Mouse (Mus musculus) brown adipose tissue, adult 24 weeks (tissue): ENCODE results near the gene Map6. TPM values are rescaled to one million over a fixed set of nuclear protein-coding genes. Genes with fewer than 3 reads are reported as not detected.
"Not testable (repeated sequence)": the region's sequence is repeated elsewhere in the genome, so short reads cannot be mapped to it uniquely, and the experiment has no call there.

Source experiments
- H3K27ac ChIP-seq: fragments of 200-500 bp; replicated peaks from 2 replicates; pipeline ENCODE4 v1.5.1; 2012; ENCODE audit warnings: low read depth, mild to moderate bottlenecking, low read length
- H3K4me1 ChIP-seq: fragments of 200-500 bp; 2 replicates; pipeline ENCODE4 v1.6.1; 2012; ENCODE audit warnings: low read length, mixed read lengths; ENCODE audit not compliant: control insufficient read depth, insufficient read depth, insufficient read length
- H3K4me3 ChIP-seq: fragments of 200-500 bp; 2 replicates; pipeline ENCODE4 v1.5.1; 2012; ENCODE audit warnings: low read depth, mild to moderate bottlenecking, low read length, moderate library complexity; ENCODE audit not compliant: insufficient read depth
- polyA plus RNA-seq: library from polyadenylated mRNA; stranded (reverse); fragments of >200 nt; gene quantifications from 2 replicates; pipeline ENCODE4 v1.2.4, GENCODE M21; 2012; ENCODE audit not compliant: missing spikeins, insufficient read depth, insufficient read length

Gene Map6
- polyA plus RNA-seq, 1 experiment = 18.8 TPM

DNA sequence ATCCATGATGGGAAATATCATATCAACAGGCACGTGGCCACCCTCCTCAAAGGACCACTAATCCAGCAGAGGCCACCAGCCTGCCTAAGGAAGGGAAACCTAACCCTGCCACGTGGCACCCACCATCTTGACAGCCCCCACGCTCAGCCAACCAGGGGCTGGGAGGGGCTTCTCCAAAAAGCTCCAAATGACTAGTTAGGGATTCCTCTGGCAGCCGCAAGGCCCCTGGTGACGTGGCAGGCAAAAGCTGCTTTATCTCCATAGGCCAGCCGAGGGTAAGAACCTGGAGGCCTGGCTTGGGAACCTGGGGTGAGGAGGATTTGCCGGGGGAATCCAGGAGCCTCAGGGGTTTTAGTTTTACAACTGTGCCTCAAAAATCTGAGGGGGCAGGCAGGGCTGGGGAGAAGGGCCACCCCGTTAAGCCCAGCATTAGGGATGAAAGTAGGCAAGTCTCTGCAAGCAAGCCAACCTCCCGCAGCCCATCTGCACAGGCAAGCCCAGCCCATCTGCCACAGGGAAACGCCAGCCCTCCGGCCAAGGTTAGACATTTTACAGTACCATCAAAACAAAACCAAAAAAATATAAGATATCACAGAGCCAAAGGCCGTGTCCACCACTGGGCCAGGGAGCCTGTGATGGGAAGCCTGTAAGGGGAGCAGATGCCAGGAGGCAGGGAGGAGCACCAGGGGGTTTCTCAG is 84.0 kb downstream of the Map6 start:
- Histone ChIP-seq H3K4me1 (peaks cover 19% of the 10 kb centered on the region), H3K27ac (peak overlapping the region; percentile 100)

DNA sequence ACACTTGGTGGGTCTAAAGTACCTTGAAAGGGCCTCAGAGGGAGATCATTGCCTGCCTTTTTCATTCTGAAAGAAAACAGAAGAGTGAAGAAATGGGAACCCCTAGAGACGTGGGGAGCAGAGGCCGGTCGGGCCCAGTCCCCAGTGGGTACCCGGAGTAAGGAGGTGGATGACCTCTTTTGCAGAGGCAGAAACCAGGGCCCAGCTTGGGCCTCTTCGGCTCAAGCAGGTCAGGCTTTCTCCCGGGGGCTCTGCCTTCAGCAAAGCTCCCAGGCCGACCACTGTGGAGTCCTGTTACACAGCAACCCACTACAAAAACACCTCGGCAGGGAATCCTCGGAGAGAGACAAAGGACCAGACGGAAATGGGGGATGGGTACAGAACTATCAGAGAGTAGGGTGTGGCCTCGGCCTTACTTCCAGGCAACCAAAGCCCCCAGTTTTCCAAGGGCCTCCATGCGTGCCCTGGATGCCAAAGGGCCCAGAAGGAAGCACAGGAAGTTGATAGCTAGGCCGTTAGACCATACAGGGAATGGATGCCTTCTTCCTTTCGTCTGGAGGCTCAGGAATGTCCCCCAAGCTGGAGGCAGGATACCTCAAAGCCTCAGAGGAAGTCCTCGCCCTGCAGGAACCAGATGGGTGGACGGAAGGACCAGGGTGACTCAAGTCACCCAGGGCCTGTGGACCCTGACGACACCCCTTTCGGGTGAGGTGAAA is 84.7 kb downstream of the Map6 start:
- peak overlapping the region; percentile 100 for H3K27ac ChIP-seq
- peaks cover 25% of the 10 kb centered on the region for H3K4me1 ChIP-seq
- peak overlapping the region; percentile 92 for H3K4me3 ChIP-seq

More for the DNA sequence above, 84.0 kb downstream of the Map6 start:
- peak overlapping the region; percentile 92 for H3K4me3 ChIP-seq

- Histone ChIP-seq H3K27ac (peak within 1 kb of the TSS; percentile 100), H3K4me1 (peaks cover 30% of the 10 kb centered on the region)
These were observed 85.5 kb downstream of the Map6 start, which contains the start of gene Serpinh1 for GRCm38 (mm10) chr7:99352526-99353400. Gene Serpinh1 (minus strand): TSS chr7:99353239.

GRCm38 (mm10) chr7:99355731-99356131 is 88.5 kb downstream of the Map6 start:
- Histone ChIP-seq H3K4me3 (peak overlapping the region; percentile 20), H3K4me1 (peaks cover 25% of the 10 kb centered on the region), H3K27ac (peak overlapping the region; percentile 89)

More at GRCm38 (mm10) chr7:99352526-99353400, 85.5 kb downstream of the Map6 start, which contains the start of gene Serpinh1:
- H3K4me3 ChIP-seq = peak within 1 kb of the TSS; percentile 92

GRCm38 (mm10) chr7:99356244-99356930 is 89.1 kb downstream of the Map6 start:
- Histone ChIP-seq H3K4me1 (peaks cover 25% of the 10 kb centered on the region), H3K27ac (peak overlapping the region; percentile 89), H3K4me3 (peak overlapping the region; percentile 20)

- H3K27ac ChIP-seq = peak overlapping the region; percentile 89
- H3K4me1 ChIP-seq = peaks cover 25% of the 10 kb centered on the region
- H3K4me3 ChIP-seq = no peak overlapping the region
These were observed 90.0 kb downstream of the Map6 start for GRCm38 (mm10) chr7:99357201-99357600.

DNA sequence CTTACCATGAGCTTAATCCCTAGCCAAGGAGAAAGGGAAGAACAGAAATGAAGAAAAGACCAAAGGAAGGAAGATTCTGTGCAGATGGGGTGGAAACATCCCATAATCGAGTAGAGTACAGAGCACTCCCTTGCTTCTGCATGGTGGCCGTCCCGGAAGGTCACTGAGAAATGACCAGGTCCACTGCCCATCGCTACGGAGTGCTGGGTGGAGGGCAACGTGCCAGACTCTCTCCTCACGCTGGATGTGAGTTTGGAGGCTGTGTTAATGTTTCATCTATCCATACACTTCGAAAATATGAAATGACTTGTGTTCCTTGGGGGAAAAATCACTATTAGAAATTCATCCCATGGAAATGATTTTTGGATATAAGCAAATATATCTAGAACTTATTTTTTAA is 91.1 kb downstream of the Map6 start:
- Histone ChIP-seq H3K27ac (no peak overlapping the region), H3K4me3 (no peak overlapping the region), H3K4me1 (peaks cover 25% of the 10 kb centered on the region)

DNA sequence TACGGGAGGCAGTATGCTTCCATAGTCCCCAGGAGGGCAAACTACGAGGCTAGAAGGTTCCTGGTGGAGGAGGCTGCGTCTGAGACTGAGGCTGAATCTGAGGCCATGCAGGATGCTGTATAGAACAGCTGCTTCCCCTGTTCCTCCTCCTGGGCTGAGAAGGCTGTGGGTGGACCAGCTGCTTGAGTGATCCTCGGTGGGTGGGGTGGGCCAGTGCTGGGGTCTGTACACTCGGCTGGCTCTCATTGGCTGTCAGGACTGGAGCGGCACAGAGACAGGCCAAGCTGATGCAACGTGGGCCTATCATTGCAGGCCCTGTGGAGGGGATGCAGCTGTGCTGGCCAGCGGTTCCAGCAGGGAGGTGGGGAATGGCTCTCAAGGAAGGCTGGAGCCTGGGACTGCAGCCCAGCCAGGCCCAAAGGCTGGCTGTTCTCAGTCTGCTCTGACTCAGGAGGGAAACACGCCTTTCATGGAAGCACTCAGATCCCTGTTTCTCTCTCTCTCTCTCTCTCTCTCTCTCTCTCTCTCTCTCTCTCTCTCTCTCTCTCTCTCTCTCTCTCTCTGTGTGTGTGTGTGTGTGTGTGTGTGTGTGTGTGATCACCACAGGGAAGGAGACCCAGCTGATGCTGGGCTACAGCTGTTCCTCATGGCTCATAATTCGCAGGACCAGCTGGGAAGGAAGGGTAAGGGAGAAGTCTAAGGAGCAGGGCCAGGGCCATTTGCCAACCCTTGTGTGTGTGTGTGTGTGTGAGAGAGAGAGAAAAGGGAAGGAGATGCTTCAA is 93.0 kb downstream of the Map6 start:
- Histone ChIP-seq H3K4me1 (peaks cover 22% of the 10 kb centered on the region), H3K4me3 (no peak overlapping the region), H3K27ac (peak overlapping the region; percentile 51)

DNA sequence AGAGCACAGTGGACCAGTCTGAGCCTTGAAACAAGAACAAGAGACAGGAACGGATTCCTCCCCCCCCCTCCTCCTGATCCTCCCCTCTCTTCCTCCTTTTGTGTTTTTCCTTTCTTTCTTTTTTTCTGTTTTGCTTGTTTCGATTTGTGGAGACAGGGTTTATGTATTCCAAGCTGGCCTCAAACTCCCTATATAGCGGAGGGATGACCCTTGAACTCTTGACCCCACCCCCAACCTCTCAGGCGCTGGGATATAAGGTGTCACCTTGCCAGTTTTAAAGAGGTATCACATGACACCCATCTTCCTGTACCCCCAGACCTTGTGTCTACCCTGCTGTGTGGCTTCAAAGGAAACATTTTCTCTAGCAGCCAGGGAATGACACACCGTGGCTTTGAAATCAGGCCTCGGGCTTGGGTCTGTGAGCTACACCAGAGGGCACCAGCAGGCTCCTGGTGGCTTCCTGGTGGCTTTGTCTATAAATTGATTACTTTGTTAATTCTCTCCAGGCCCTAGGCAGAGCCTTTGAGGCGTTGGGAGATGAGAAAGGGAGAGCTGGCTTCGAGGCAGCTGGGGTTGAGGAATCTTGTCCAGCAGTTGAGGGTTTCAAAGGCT is 93.7 kb downstream of the Map6 start:
- no peak overlapping the region for H3K4me3 ChIP-seq
- H3K27ac ChIP-seq = peak overlapping the region; percentile 41
- peaks cover 18% of the 10 kb centered on the region for H3K4me1 ChIP-seq

GRCm38 (mm10) chr7:99362137-99362536 is 94.9 kb downstream of the Map6 start:
- no peak overlapping the region for H3K4me3 ChIP-seq
- no peak overlapping the region for H3K27ac ChIP-seq
- H3K4me1 ChIP-seq = peaks cover 5% of the 10 kb centered on the region

- no peak overlapping the region for H3K4me3 ChIP-seq
- no peaks in the 10 kb centered on the region for H3K4me1 ChIP-seq
- H3K27ac ChIP-seq = no peak overlapping the region
These were observed 97.8 kb downstream of the Map6 start for GRCm38 (mm10) chr7:99365069-99365468.

DNA sequence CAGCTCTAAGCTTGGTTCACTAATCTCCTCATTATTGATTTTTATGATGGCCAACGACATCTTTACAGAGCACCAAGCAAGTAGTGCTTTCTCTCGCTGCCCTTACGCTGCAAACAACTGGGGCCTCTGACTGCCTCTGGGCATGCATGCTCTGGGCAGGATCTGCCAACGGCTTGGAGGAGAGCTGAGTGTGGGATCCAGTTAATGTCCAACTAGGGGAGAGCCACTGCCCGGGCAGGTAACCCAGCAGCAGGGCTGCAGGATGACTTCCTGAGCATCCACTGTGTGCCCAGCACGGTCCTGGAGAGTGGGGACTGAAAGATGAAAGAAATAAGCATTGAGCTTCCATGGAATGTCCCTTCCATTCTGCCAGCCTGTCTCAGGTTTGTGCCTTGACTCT is 99.5 kb downstream of the Map6 start:
- H3K4me3 ChIP-seq = no peak overlapping the region
- H3K27ac ChIP-seq = no peak overlapping the region
- H3K4me1 ChIP-seq = no peaks in the 10 kb centered on the region

DNA sequence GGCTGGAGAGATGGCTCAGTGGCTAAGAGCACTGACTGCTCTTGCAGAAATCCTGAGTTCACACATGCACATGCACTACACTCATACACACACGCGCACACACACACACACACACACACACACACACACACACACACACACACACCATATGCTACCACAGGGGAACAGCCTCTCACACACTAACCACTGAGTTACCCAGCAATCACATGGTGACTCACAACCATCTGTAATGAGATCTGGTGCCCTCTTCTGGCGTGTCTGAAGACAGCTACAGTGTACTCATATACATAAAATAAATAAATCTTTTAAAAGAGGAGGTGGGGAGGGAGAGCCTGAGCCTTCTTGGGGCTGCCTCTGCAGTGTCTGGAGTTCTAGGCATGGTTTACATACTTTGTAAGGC is 107.1 kb downstream of the Map6 start:
- H3K4me3 ChIP-seq, H3K4me1 ChIP-seq: not testable (repeated sequence)

DNA sequence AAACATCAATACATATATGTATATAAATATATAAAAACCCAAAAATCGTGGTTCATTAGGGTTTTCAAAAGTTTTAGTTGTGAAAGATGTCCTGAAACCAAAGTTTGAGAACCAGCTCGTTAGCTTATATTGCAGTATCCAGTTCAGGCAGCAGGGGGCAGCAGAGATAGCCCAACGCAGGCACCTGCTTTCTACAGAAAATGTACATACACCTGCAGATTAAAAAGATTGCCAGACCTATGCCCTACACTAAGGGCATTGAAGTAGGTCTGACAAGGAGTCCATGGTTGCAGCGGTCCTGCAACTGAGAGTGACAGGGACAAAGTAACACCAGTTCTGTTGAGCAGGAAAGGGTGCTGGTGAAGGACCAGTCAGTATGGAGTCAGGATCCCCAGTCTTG is 108.2 kb downstream of the Map6 start:
- H3K4me1 ChIP-seq = 0 out of 2 replicates have a peak, but pooled peaks cover 2% of the 10 kb centered on the region
- H3K4me3 ChIP-seq = no peak overlapping the region
- H3K27ac ChIP-seq = no peak overlapping the region

More for the DNA sequence above, 107.1 kb downstream of the Map6 start:
- H3K27ac ChIP-seq = not testable (repeated sequence)
